Mouse (Mus musculus) bone marrow, adult 2 months (tissue): ENCODE measurements at regions not wholly inside any gene's neighbourhood (a gene's known extent, or its start where the extent isn't known, plus 50 kb on each side); places are given as distances from the start of the nearest gene placed in this dataset.

Source experiments
- CTCF ChIP-seq: fragments of 200-500 bp; IDR thresholded peaks from 2 replicates; pipeline ENCODE4 v1.5.1; 2011; ENCODE audit warnings: low read length, control low read depth; ENCODE audit not compliant: control insufficient read depth, insufficient read depth
- POLR2A ChIP-seq: fragments of 200-500 bp; IDR thresholded peaks from 2 replicates; pipeline ENCODE4 v1.6.1; 2011; ENCODE audit warnings: low read depth, mild to moderate bottlenecking, control low read depth, low read length, borderline replicate concordance; ENCODE audit not compliant: control insufficient read depth

DNA sequence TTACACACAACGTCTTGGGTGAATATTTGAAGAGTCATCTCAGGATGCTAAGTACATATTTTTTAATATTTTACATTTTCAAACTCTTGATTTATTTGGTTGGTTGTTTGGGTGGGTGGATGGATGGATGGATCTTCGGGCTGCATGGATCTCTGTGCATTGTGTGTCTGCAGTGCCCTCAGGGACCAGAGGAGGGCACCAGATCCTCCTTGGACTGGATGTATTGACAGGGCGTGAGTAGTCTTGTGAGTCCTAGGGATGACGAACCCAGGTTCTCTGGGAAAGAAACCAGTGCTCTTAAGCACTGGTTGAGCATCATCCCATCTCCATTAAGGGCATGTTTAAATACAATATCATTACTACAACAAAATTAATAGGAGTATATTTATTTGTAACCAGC lies 70.2 kb upstream of the 1700006A11Rik start:
- TF ChIP-seq CTCF: peak; percentile 23; the same call in 1 of the 2 replicates
- no peak for TF ChIP-seq POLR2A
